Mouse (Mus musculus): ENCODE data around the gene Fads2. TPM values are rescaled to one million over a fixed set of nuclear protein-coding genes. Genes with fewer than 3 reads are reported as not detected.

Gene Fads2
- total RNA-seq, 1 experiment from 2014 or later: 36.4 TPM

GRCm38 (mm10) chr19:10013913-10014312 lies 87.6 kb downstream of the Fads2 start:
- no peak for ATAC-seq (replicated peaks in 1 of 2; ENCODE audit: insufficient read depth in 1 of 2, low FRiP score in 2 of 2, low TSS enrichment in 1 of 2, low read depth in 1 of 2, poor library complexity in 2 of 2, severe bottlenecking in 2 of 2)

GRCm38 (mm10) chr19:10013348-10013747 lies 88.2 kb downstream of the Fads2 start:
- no peak for ATAC-seq (replicated peaks in 1 of 2; ENCODE audit: insufficient read depth in 1 of 2, low FRiP score in 2 of 2, low TSS enrichment in 1 of 2, low read depth in 1 of 2, poor library complexity in 2 of 2, severe bottlenecking in 2 of 2)

- ATAC-seq (replicated peaks in 1 of 2; ENCODE audit: insufficient read depth in 1 of 2, low FRiP score in 2 of 2, low TSS enrichment in 1 of 2, low read depth in 1 of 2, poor library complexity in 2 of 2, severe bottlenecking in 2 of 2): no peak
These were observed 88.7 kb downstream of the Fads2 start for GRCm38 (mm10) chr19:10012827-10013278.

Other genes with a start within 250 kb of the Fads2 start
- gene Incenp, start 202.2 kb downstream of the Fads2 start, total RNA-seq (2017): 70.4 and 76.6 TPM in 2 replicates
- gene Fth1, start 121.1 kb downstream of the Fads2 start, total RNA-seq (2017): 535 and 658 TPM in 2 replicates
- gene Best1, start 100.1 kb downstream of the Fads2 start, total RNA-seq (2017): 2.5 TPM in 1 of 2 replicates, not detected in the other
- gene Rab3il1, start 100.1 kb downstream of the Fads2 start, total RNA-seq (2017): 11.2 and 13.1 TPM in 2 replicates
- gene Fads3, start 60.2 kb downstream of the Fads2 start, total RNA-seq (2017): 3.4 and 6.3 TPM in 2 replicates
- gene Fads1, start 81.1 kb upstream of the Fads2 start, total RNA-seq (2017): 25.9 and 34.0 TPM in 2 replicates
- 102 and 111 TPM in 2 replicates for gene Tmem258, start 102.3 kb upstream of the Fads2 start, total RNA-seq (2017)
- gene Fen1, start 102.4 kb upstream of the Fads2 start, total RNA-seq (2017): 85.9 and 90.2 TPM in 2 replicates
- gene Myrf, start 139.0 kb upstream of the Fads2 start, total RNA-seq (2017): not detected in 2 replicates
- gene Dagla, start 203.1 kb upstream of the Fads2 start, total RNA-seq (2017): 0.06 TPM in 1 of 2 replicates, not detected in the other

Measured in hematopoietic stem cell, adult 5-6 weeks (primary cell).